Mouse (Mus musculus): ENCODE data around the gene Pla2g2f. TPM values are rescaled to one million over a fixed set of nuclear protein-coding genes. Genes with fewer than 3 reads are reported as not detected.

Pla2g2f gene
- polyA plus RNA-seq, 1 experiment: not detected

DNA sequence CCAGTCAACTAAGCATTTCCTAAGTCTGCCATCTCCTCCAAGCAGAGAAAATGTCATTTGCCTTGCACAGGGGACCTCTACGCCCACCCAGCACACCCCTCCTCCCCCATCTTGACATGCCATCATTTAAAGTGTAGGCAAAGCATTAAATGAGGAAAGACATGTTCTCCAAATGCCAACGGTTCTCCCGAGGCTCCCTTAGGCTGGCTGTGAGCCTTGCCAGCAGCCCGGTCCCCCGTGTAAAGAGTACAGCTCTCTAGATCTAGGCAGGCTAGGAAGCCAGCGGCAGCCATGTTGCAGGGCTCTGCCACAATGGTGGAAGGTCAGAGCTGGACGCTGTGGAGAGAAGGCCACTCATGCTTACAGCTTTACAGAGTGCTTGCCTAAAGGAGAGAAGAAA is 47.5 kb downstream of the Pla2g2f start:
- Histone ChIP-seq H3K36me3 (ENCODE audit: control insufficient read depth, insufficient read depth) (no peaks in the 10 kb centered on the region), H3K4me2 (ENCODE audit: low read depth) (no peak overlapping the region)
- TF ChIP-seq POLR2AphosphoS2 (IDR thresholded peaks at IDR 0.05; ENCODE audit: insufficient read length, low read depth) (no peak), TCF3 (IDR thresholded peaks at IDR 0.05; ENCODE audit: insufficient read length, low read depth) (no peak), MYOG (IDR thresholded peaks at IDR 0.05; ENCODE audit: control insufficient read depth in 1 of 3, insufficient read depth in 1 of 3, insufficient read length in 2 of 3, low read depth in 2 of 3) (no peak), REST (IDR thresholded peaks at IDR 0.05; ENCODE audit: insufficient read depth, insufficient read length) (no peak), POLR2A (IDR thresholded peaks at IDR 0.05; ENCODE audit: insufficient read length, low read depth) (no peak), USF1 (IDR thresholded peaks at IDR 0.05; ENCODE audit: low read depth) (no peak), TCF12 (IDR thresholded peaks at IDR 0.05; ENCODE audit: insufficient read depth, poor library complexity, severe bottlenecking) (no peak), CEBPB (IDR thresholded peaks at IDR 0.05; ENCODE audit: insufficient read depth, poor library complexity, severe bottlenecking) (no peak), SRF (IDR thresholded peaks at IDR 0.05; ENCODE audit: control insufficient read depth, insufficient read length, low read depth) (no peak), MAX (IDR thresholded peaks at IDR 0.05; ENCODE audit: low read depth) (no peak), MYOD1 (IDR thresholded peaks at IDR 0.05; ENCODE audit: control insufficient read depth in 1 of 3, insufficient read length in 2 of 3, low read depth in 2 of 3) (no peak), E2F4 (IDR thresholded peaks at IDR 0.05; ENCODE audit: insufficient read depth) (no peak)

DNA sequence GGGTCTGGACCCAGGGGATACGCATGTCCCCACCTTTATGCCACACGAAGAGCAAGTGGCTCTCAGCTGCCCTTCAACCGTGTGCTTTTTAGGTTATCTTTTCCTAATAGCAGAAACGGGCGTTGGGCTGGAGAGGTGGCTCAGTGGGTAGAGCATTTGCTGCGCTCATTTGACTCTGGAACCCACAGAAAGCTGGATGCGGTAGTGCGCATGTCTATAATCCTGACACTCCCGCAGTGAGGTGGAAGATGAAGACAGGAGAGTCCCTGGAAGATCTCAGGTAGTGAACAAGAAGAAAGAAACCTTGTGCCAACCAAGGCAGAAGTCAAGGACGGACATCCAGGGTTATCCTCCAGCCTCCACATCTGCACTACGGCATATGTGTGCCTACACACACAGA is 48.2 kb downstream of the Pla2g2f start:
- Histone ChIP-seq H3K4me3 (no peak overlapping the region), H3K36me3 (ENCODE audit: control insufficient read depth, insufficient read depth) (no peaks in the 10 kb centered on the region), H3K27me3 (ENCODE audit: control insufficient read depth, insufficient read depth, insufficient read length) (peaks cover 12% of the 10 kb centered on the region), H3K4me2 (ENCODE audit: low read depth) (no peak overlapping the region), H3ac (ENCODE audit: control insufficient read depth, insufficient read length) (no peak overlapping the region), H3K79me2 (ENCODE audit: control insufficient read depth, insufficient read depth) (no peaks in the 10 kb centered on the region)
- TF ChIP-seq CEBPB (IDR thresholded peaks at IDR 0.05; ENCODE audit: insufficient read depth, poor library complexity, severe bottlenecking) (no peak), MYOD1 (IDR thresholded peaks at IDR 0.05; ENCODE audit: control insufficient read depth in 1 of 3, insufficient read length in 2 of 3, low read depth in 2 of 3) (no peak), USF1 (IDR thresholded peaks at IDR 0.05; ENCODE audit: low read depth) (no peak), REST (IDR thresholded peaks at IDR 0.05; ENCODE audit: insufficient read depth, insufficient read length) (no peak), TCF12 (IDR thresholded peaks at IDR 0.05; ENCODE audit: insufficient read depth, poor library complexity, severe bottlenecking) (no peak), MAX (IDR thresholded peaks at IDR 0.05; ENCODE audit: low read depth) (no peak), TCF3 (IDR thresholded peaks at IDR 0.05; ENCODE audit: insufficient read length, low read depth) (no peak), MYOG (IDR thresholded peaks at IDR 0.05; ENCODE audit: control insufficient read depth in 1 of 3, insufficient read depth in 1 of 3, insufficient read length in 2 of 3, low read depth in 2 of 3) (no peak), SRF (IDR thresholded peaks at IDR 0.05; ENCODE audit: control insufficient read depth, insufficient read length, low read depth) (no peak)

More for the DNA sequence above, 47.5 kb downstream of the Pla2g2f start:
- H3ac ChIP-seq (ENCODE audit: control insufficient read depth, insufficient read length): no peak overlapping the region
- peaks cover 12% of the 10 kb centered on the region for H3K27me3 ChIP-seq (ENCODE audit: control insufficient read depth, insufficient read depth, insufficient read length)
- no peaks in the 10 kb centered on the region for H3K79me2 ChIP-seq (ENCODE audit: control insufficient read depth, insufficient read depth)
- no peak overlapping the region for H3K4me3 ChIP-seq

DNA sequence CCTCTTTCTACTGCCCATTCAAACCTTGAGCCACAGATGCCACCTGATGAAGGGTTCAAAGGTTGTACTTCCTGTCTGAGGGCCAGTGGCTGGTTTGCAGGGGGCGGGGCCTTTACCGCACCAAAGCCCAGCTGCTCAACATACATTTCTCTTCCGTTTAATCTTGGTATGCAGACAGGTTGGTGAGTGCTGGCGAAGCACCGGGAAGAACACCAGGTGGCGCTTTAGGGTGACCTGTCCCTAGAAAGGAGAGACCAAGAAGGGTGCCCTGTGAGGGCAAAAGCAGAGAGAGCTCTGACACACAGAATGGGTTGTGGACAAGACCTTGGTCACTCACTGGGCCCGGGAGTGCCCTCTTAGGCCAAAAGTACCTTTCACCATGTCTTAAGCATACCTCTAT is 48.8 kb downstream of the Pla2g2f start:
- H3K79me2 ChIP-seq (ENCODE audit: control insufficient read depth, insufficient read depth): no peaks in the 10 kb centered on the region
- H3K27me3 ChIP-seq (ENCODE audit: control insufficient read depth, insufficient read depth, insufficient read length): peaks cover 12% of the 10 kb centered on the region
- TF ChIP-seq MYOD1 (IDR thresholded peaks at IDR 0.05; ENCODE audit: control insufficient read depth in 1 of 3, insufficient read length in 2 of 3, low read depth in 2 of 3): no peak
- TF ChIP-seq CEBPB (IDR thresholded peaks at IDR 0.05; ENCODE audit: insufficient read depth, poor library complexity, severe bottlenecking): no peak
- TF ChIP-seq MYOG (IDR thresholded peaks at IDR 0.05; ENCODE audit: control insufficient read depth in 1 of 3, insufficient read depth in 1 of 3, insufficient read length in 2 of 3, low read depth in 2 of 3): no peak
- TF ChIP-seq POLR2AphosphoS2 (IDR thresholded peaks at IDR 0.05; ENCODE audit: insufficient read length, low read depth): no peak
- TF ChIP-seq POLR2A (IDR thresholded peaks at IDR 0.05; ENCODE audit: insufficient read length, low read depth): no peak
- TF ChIP-seq REST (IDR thresholded peaks at IDR 0.05; ENCODE audit: insufficient read depth, insufficient read length): no peak
- TF ChIP-seq SRF (IDR thresholded peaks at IDR 0.05; ENCODE audit: control insufficient read depth, insufficient read length, low read depth): no peak
- TF ChIP-seq TCF3 (IDR thresholded peaks at IDR 0.05; ENCODE audit: insufficient read length, low read depth): no peak
- no peak for TF ChIP-seq TCF12 (IDR thresholded peaks at IDR 0.05; ENCODE audit: insufficient read depth, poor library complexity, severe bottlenecking)
- no peak for TF ChIP-seq USF1 (IDR thresholded peaks at IDR 0.05; ENCODE audit: low read depth)
- no peak for TF ChIP-seq E2F4 (IDR thresholded peaks at IDR 0.05; ENCODE audit: insufficient read depth)
- TF ChIP-seq MAX (IDR thresholded peaks at IDR 0.05; ENCODE audit: low read depth): no peak
- H3K4me3 ChIP-seq: no peak overlapping the region
- no peak overlapping the region for H3ac ChIP-seq (ENCODE audit: control insufficient read depth, insufficient read length)
- H3K36me3 ChIP-seq (ENCODE audit: control insufficient read depth, insufficient read depth): no peaks in the 10 kb centered on the region
- H3K4me2 ChIP-seq (ENCODE audit: low read depth): no peak overlapping the region

DNA sequence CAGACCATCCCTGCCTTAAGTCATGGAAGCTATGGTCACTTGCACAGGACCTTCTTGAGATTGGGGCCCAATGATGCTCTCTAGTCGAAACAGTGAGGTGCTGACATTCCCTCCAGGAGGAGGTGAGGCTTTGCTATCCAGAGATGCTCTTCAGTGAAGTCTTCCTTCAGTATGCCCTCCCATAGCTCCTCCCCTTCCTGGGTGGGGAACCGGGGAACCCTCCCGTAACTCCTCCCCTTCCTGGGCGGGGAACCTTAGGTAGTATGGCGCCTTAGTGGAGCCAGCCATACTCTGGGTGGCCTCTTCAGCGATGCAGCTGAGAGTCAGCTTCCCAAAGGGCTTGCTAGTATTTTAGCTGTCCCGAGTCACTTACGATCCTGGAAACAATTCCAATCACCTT is 50.8 kb downstream of the Pla2g2f start:
- no peak overlapping the region for H3ac ChIP-seq (ENCODE audit: control insufficient read depth, insufficient read length)
- H3K27me3 ChIP-seq (ENCODE audit: control insufficient read depth, insufficient read depth, insufficient read length): peaks cover 15% of the 10 kb centered on the region
- H3K36me3 ChIP-seq (ENCODE audit: control insufficient read depth, insufficient read depth): no peaks in the 10 kb centered on the region
- no peak overlapping the region for H3K4me3 ChIP-seq
- H3K79me2 ChIP-seq (ENCODE audit: control insufficient read depth, insufficient read depth): no peaks in the 10 kb centered on the region
- TF ChIP-seq REST (IDR thresholded peaks at IDR 0.05; ENCODE audit: insufficient read depth, insufficient read length) (no peak), POLR2A (IDR thresholded peaks at IDR 0.05; ENCODE audit: insufficient read length, low read depth) (no peak), USF1 (IDR thresholded peaks at IDR 0.05; ENCODE audit: low read depth) (no peak), MYOD1 (IDR thresholded peaks at IDR 0.05; ENCODE audit: control insufficient read depth in 1 of 3, insufficient read length in 2 of 3, low read depth in 2 of 3) (no peak), SRF (IDR thresholded peaks at IDR 0.05; ENCODE audit: control insufficient read depth, insufficient read length, low read depth) (no peak), TCF12 (IDR thresholded peaks at IDR 0.05; ENCODE audit: insufficient read depth, poor library complexity, severe bottlenecking) (no peak), MAX (IDR thresholded peaks at IDR 0.05; ENCODE audit: low read depth) (no peak), POLR2AphosphoS2 (IDR thresholded peaks at IDR 0.05; ENCODE audit: insufficient read length, low read depth) (no peak), TCF3 (IDR thresholded peaks at IDR 0.05; ENCODE audit: insufficient read length, low read depth) (no peak), E2F4 (IDR thresholded peaks at IDR 0.05; ENCODE audit: insufficient read depth) (no peak)
- no peak overlapping the region for H3K4me2 ChIP-seq (ENCODE audit: low read depth)
